ENCODE assay signal across 30 mouse cellular contexts in genomic region chr6:51860300-51860699, GRCm38 (mm10).
DNase-seq lines count a peak whose midpoint lies in the region; ATAC-seq and TF ChIP-seq lines count a peak whose summit lies in the region.
"Had no signal": no experiment of that assay in that cellular context is flagged by ENCODE, and none has a peak within 500 bp of the region (broad histone marks: within the 10 kb centered on the region; RNA-seq: fewer than 3 reads in every experiment).

No protein-coding gene starts in this region.

- WGBS in hindbrain, embryonic 13.5 days: 38% methylated on average over 8 of the region's 8 CpGs
- 25% methylated on average over 8 of the region's 8 CpGs for WGBS in hindbrain, postnatal 0 days
- WGBS in limb, embryonic 11.5 days: 8% methylated on average over 8 of the region's 8 CpGs
- 28% methylated on average over 8 of the region's 8 CpGs for WGBS in limb, embryonic 10.5 days
- WGBS in limb, embryonic 12.5 days: 6% methylated on average over 8 of the region's 8 CpGs

- H3K36me3 ChIP-seq in hindbrain, embryonic 13.5 days: no peaks in the 10 kb centered on the region
- no peaks in the 10 kb centered on the region for H3K36me3 ChIP-seq in hindbrain, postnatal 0 days (ENCODE audit: insufficient read depth, low read length)
- no peaks in the 10 kb centered on the region for H3K36me3 ChIP-seq in limb, embryonic 11.5 days (ENCODE audit: control insufficient read depth, insufficient read depth, low read length)
- no peaks in the 10 kb centered on the region for H3K36me3 ChIP-seq in limb, embryonic 10.5 days
- H3K36me3 ChIP-seq in limb, embryonic 12.5 days: no peaks in the 10 kb centered on the region
- H3K36me3 ChIP-seq: embryonic facial prominence, embryonic 15.5 days; forebrain, embryonic 12.5 days; heart, embryonic 12.5 days; neural tube, embryonic 15.5 days; stomach, embryonic 15.5 days had no signal

- TF ChIP-seq CTCF in hindbrain, postnatal 0 days (IDR thresholded peaks at IDR 0.05; ENCODE audit: low read depth): no peak

- H3K9ac ChIP-seq in hindbrain, embryonic 13.5 days: no peak overlapping the region
- no peak overlapping the region for H3K9ac ChIP-seq in hindbrain, postnatal 0 days (replicated peaks; ENCODE audit: low read length)
- H3K9ac ChIP-seq in limb, embryonic 11.5 days (ENCODE audit: low read length): no peak overlapping the region
- no peak overlapping the region for H3K9ac ChIP-seq in limb, embryonic 12.5 days (replicated peaks)
- H3K9ac ChIP-seq: embryonic facial prominence, embryonic 15.5 days; forebrain, embryonic 12.5 days; forebrain, postnatal 0 days; hindbrain, embryonic 14.5 days; neural tube, embryonic 15.5 days; stomach, embryonic 15.5 days had no signal

- no peak overlapping the region for H3K4me3 ChIP-seq in hindbrain, embryonic 13.5 days
- H3K4me3 ChIP-seq in hindbrain, postnatal 0 days (ENCODE audit: low read length): no peak overlapping the region
- no peak overlapping the region for H3K4me3 ChIP-seq in limb, embryonic 11.5 days (ENCODE audit: low read depth, low read length)
- H3K4me3 ChIP-seq in limb, embryonic 10.5 days: no peak overlapping the region
- no peak overlapping the region for H3K4me3 ChIP-seq in limb, embryonic 12.5 days (replicated peaks)
- H3K4me3 ChIP-seq: embryonic facial prominence, embryonic 15.5 days; forebrain, embryonic 12.5 days; heart, embryonic 12.5 days; megakaryocyte, embryonic 14.5 days; neural tube, embryonic 15.5 days; stomach, embryonic 15.5 days had no signal

- peak overlapping the region; percentile 10; the same call in 1 of the 2 replicates for H3K4me2 ChIP-seq in hindbrain, embryonic 13.5 days
- no peak overlapping the region for H3K4me2 ChIP-seq in hindbrain, postnatal 0 days (ENCODE audit: low read depth, low read length)
- H3K4me2 ChIP-seq in limb, embryonic 11.5 days (ENCODE audit: low read depth, severe bottlenecking): no peak overlapping the region
- 0 out of 2 replicates have a peak overlapping the region, but pooled peaks have one; percentile 16 for H3K4me2 ChIP-seq in limb, embryonic 12.5 days
- H3K4me2 ChIP-seq: embryonic facial prominence, embryonic 15.5 days; forebrain, embryonic 12.5 days; heart, embryonic 12.5 days; hindbrain, embryonic 14.5 days; liver, embryonic 11.5 days; neural tube, embryonic 15.5 days; stomach, embryonic 15.5 days had no signal

- DNase-seq in hindbrain, postnatal 0 days (ENCODE audit: low spot score): no peak
- DNase-seq in limb, embryonic 11.5 days (ENCODE audit: low spot score): peak; percentile 59
- no peak for DNase-seq in limb, embryonic 10.5 days (ENCODE audit: low spot score)
- DNase-seq in layer of hippocampus, adult 9-11 months: no peak
- DNase-seq: adrenal gland, postnatal 25 days; B cell, adult 2 months; cerebellum, adult 11-12 months; cerebellum, postnatal 10 days; forebrain, postnatal 0 days; gastrocnemius, postnatal 25 days; heart, adult 18-20 months; heart, postnatal 4 days; kidney, adult 11 months; layer of hippocampus, postnatal 36 days; left cerebral cortex, postnatal 4 days; lung, postnatal 4 days; midbrain, embryonic 14.5 days; retina, postnatal 1 day; right cerebral cortex, postnatal 14 days had no signal

- H3K27ac ChIP-seq in hindbrain, embryonic 13.5 days: 0 out of 2 replicates have a peak overlapping the region, but pooled peaks have one; percentile 30
- H3K27ac ChIP-seq in hindbrain, postnatal 0 days: no peak overlapping the region
- no peak overlapping the region for H3K27ac ChIP-seq in limb, embryonic 11.5 days (replicated peaks; ENCODE audit: low read depth, low read length)
- H3K27ac ChIP-seq in limb, embryonic 10.5 days: no peak overlapping the region
- no peak overlapping the region for H3K27ac ChIP-seq in limb, embryonic 12.5 days
- H3K27ac ChIP-seq: embryonic facial prominence, embryonic 15.5 days; forebrain, embryonic 12.5 days; hindbrain, embryonic 14.5 days; neural tube, embryonic 15.5 days; stomach, embryonic 15.5 days had no signal

- no peaks in the 10 kb centered on the region for H3K27me3 ChIP-seq in hindbrain, embryonic 13.5 days
- no peaks in the 10 kb centered on the region for H3K27me3 ChIP-seq in hindbrain, postnatal 0 days (ENCODE audit: insufficient read depth, low read length)
- H3K27me3 ChIP-seq in limb, embryonic 11.5 days (ENCODE audit: control insufficient read depth, insufficient read depth, low read length): no peaks in the 10 kb centered on the region
- H3K27me3 ChIP-seq in limb, embryonic 10.5 days (ENCODE audit: low read depth, poor library complexity, severe bottlenecking): no peaks in the 10 kb centered on the region; the same call in 1 of the 2 replicates
- H3K27me3 ChIP-seq in limb, embryonic 12.5 days: peaks cover 5% of the 10 kb centered on the region
- H3K27me3 ChIP-seq: embryonic facial prominence, embryonic 15.5 days; heart, embryonic 12.5 days; megakaryocyte, embryonic 14.5 days; neural tube, embryonic 15.5 days; stomach, embryonic 15.5 days had no signal

- ATAC-seq in hindbrain, embryonic 13.5 days (ENCODE audit: low FRiP score): no peak
- no peak for ATAC-seq in hindbrain, postnatal 0 days
- ATAC-seq in limb, embryonic 11.5 days (ENCODE audit: insufficient number of reproducible peaks, low FRiP score, low TSS enrichment, low read depth): no peak
- ATAC-seq in limb, embryonic 12.5 days (ENCODE audit: insufficient number of reproducible peaks, insufficient read depth, low FRiP score, low TSS enrichment, low read depth): no peak
- ATAC-seq: forebrain, postnatal 0 days; inflammation-experienced regulatory T-cells, adult 6 months had no signal

- H3K9me3 ChIP-seq in hindbrain, embryonic 13.5 days: no peaks in the 10 kb centered on the region
- H3K9me3 ChIP-seq in hindbrain, postnatal 0 days (ENCODE audit: low read length): no peaks in the 10 kb centered on the region
- H3K9me3 ChIP-seq in limb, embryonic 11.5 days (ENCODE audit: control insufficient read depth, low read length): no peaks in the 10 kb centered on the region
- H3K9me3 ChIP-seq in limb, embryonic 10.5 days (replicated peaks): no peaks in the 10 kb centered on the region
- H3K9me3 ChIP-seq in limb, embryonic 12.5 days: no peaks in the 10 kb centered on the region
- H3K9me3 ChIP-seq: embryonic facial prominence, embryonic 15.5 days; forebrain, embryonic 12.5 days; megakaryocyte, embryonic 14.5 days; neural tube, embryonic 15.5 days; stomach, embryonic 15.5 days had no signal

- H3K4me1 ChIP-seq in hindbrain, embryonic 13.5 days (replicated peaks): peaks cover 33% of the 10 kb centered on the region
- H3K4me1 ChIP-seq in hindbrain, postnatal 0 days (ENCODE audit: insufficient read depth, low read length): no peaks in the 10 kb centered on the region; the same call in 1 of the 2 replicates
- peaks cover 2% of the 10 kb centered on the region; the same call in 1 of the 2 replicates for H3K4me1 ChIP-seq in limb, embryonic 11.5 days (ENCODE audit: control insufficient read depth, insufficient read depth, low read length)
- H3K4me1 ChIP-seq in limb, embryonic 10.5 days: peaks cover 39% of the 10 kb centered on the region
- H3K4me1 ChIP-seq in limb, embryonic 12.5 days (replicated peaks): peaks cover 10% of the 10 kb centered on the region
- H3K4me1 ChIP-seq: stomach, embryonic 15.5 days had no signal

Comparison
In these comparisons a context has a peak if more than half of its experiments do, and no peak if none do; other contexts are left out.
1. H3K4me2 ChIP-seq: peak in hindbrain, embryonic 13.5 days (single experiment) and limb, embryonic 12.5 days (single experiment); none in hindbrain, postnatal 0 days (single experiment) and limb, embryonic 11.5 days (single experiment).